Mouse (Mus musculus): ENCODE data around the gene Zfp91. TPM values are rescaled to one million over a fixed set of nuclear protein-coding genes. Genes with fewer than 3 reads are reported as not detected.

Gene Zfp91
- polyA plus RNA-seq, 2 experiments: 10.3 to 30.4 TPM

GRCm38 (mm10) chr19:12794056-12795044 is 1.6 kb downstream of the Zfp91 start:
- ATAC-seq (ENCODE audit: low FRiP score, low read depth) (peak; percentile 66), DNase-seq (ENCODE audit: low spot score) (peak; percentile 91)
- TF ChIP-seq POLR2A (IDR thresholded peaks at IDR 0.05; ENCODE audit: borderline replicate concordance, extremely low read depth, insufficient read depth, insufficient read length): 0 out of 2 replicates have a peak, but pooled peaks have one; percentile 38
- H3K27ac ChIP-seq (replicated peaks; ENCODE audit: low read depth, low read length): peak overlapping the region; percentile 99
- H3K27me3 ChIP-seq (ENCODE audit: control insufficient read depth, insufficient read depth, low read length): no peaks in the 10 kb centered on the region
- WGBS: 2% methylated on average over 32 of the region's 39 CpGs
- peak overlapping the region; percentile 65 for H3K4me2 ChIP-seq (replicated peaks; ENCODE audit: low read depth, low read length, severe bottlenecking)
- 0 out of 2 replicates have a peak, but pooled peaks cover 5% of the 10 kb centered on the region for H3K4me1 ChIP-seq (ENCODE audit: control insufficient read depth, insufficient read depth, low read length)
- no peaks in the 10 kb centered on the region for H3K9me3 ChIP-seq (ENCODE audit: control insufficient read depth, low read length)
- peak overlapping the region; percentile 99 for H3K9ac ChIP-seq (ENCODE audit: low read depth, low read length, severe bottlenecking)
- H3K36me3 ChIP-seq (ENCODE audit: control insufficient read depth, insufficient read depth, low read length): no peaks in the 10 kb centered on the region
- peak overlapping the region; percentile 94 for H3K4me3 ChIP-seq (replicated peaks; ENCODE audit: low read length)

- Histone ChIP-seq H3K27me3 (ENCODE audit: control insufficient read depth, insufficient read depth, low read length) (no peaks in the 10 kb centered on the region), H3K27ac (replicated peaks; ENCODE audit: low read depth, low read length) (no peak overlapping the region), H3K9ac (ENCODE audit: low read depth, low read length, severe bottlenecking) (no peak overlapping the region), H3K4me1 (ENCODE audit: control insufficient read depth, insufficient read depth, low read length) (0 out of 2 replicates have a peak, but pooled peaks cover 5% of the 10 kb centered on the region), H3K4me2 (replicated peaks; ENCODE audit: low read depth, low read length, severe bottlenecking) (no peak overlapping the region), H3K36me3 (ENCODE audit: control insufficient read depth, insufficient read depth, low read length) (no peaks in the 10 kb centered on the region), H3K4me3 (replicated peaks; ENCODE audit: low read length) (no peak overlapping the region), H3K9me3 (ENCODE audit: control insufficient read depth, low read length) (no peaks in the 10 kb centered on the region)
- TF ChIP-seq POLR2A (IDR thresholded peaks at IDR 0.05; ENCODE audit: borderline replicate concordance, extremely low read depth, insufficient read depth, insufficient read length): no peak
- ATAC-seq (ENCODE audit: low FRiP score, low read depth): no peak
- no peak for DNase-seq (ENCODE audit: low spot score)
These were observed 3.6 kb downstream of the Zfp91 start for GRCm38 (mm10) chr19:12792374-12792773.

- 31% methylated on average over 4 of the region's 4 CpGs for WGBS
- H3K27ac ChIP-seq (replicated peaks; ENCODE audit: low read depth, low read length): no peak overlapping the region
- H3K27me3 ChIP-seq (ENCODE audit: control insufficient read depth, insufficient read depth, low read length): no peaks in the 10 kb centered on the region
- no peak for ATAC-seq (ENCODE audit: low FRiP score, low read depth)
- H3K4me2 ChIP-seq (replicated peaks; ENCODE audit: low read depth, low read length, severe bottlenecking): no peak overlapping the region
- H3K4me3 ChIP-seq (replicated peaks; ENCODE audit: low read length): no peak overlapping the region
- H3K4me1 ChIP-seq (ENCODE audit: control insufficient read depth, insufficient read depth, low read length): no peaks in the 10 kb centered on the region
- H3K9ac ChIP-seq (ENCODE audit: low read depth, low read length, severe bottlenecking): no peak overlapping the region
- DNase-seq (ENCODE audit: low spot score): no peak
- H3K36me3 ChIP-seq (ENCODE audit: control insufficient read depth, insufficient read depth, low read length): no peaks in the 10 kb centered on the region
- no peaks in the 10 kb centered on the region for H3K9me3 ChIP-seq (ENCODE audit: control insufficient read depth, low read length)
- TF ChIP-seq POLR2A (IDR thresholded peaks at IDR 0.05; ENCODE audit: borderline replicate concordance, extremely low read depth, insufficient read depth, insufficient read length): no peak
These were observed 8.2 kb downstream of the Zfp91 start for GRCm38 (mm10) chr19:12787721-12788120.

- Histone ChIP-seq H3K4me1 (ENCODE audit: control insufficient read depth, insufficient read depth, low read length) (no peaks in the 10 kb centered on the region), H3K4me2 (replicated peaks; ENCODE audit: low read depth, low read length, severe bottlenecking) (no peak overlapping the region), H3K9ac (ENCODE audit: low read depth, low read length, severe bottlenecking) (no peak overlapping the region), H3K27me3 (ENCODE audit: control insufficient read depth, insufficient read depth, low read length) (no peaks in the 10 kb centered on the region), H3K36me3 (ENCODE audit: control insufficient read depth, insufficient read depth, low read length) (no peaks in the 10 kb centered on the region), H3K4me3 (replicated peaks; ENCODE audit: low read length) (no peak overlapping the region), H3K27ac (replicated peaks; ENCODE audit: low read depth, low read length) (no peak overlapping the region), H3K9me3 (ENCODE audit: control insufficient read depth, low read length) (no peaks in the 10 kb centered on the region)
- no peak for DNase-seq (ENCODE audit: low spot score)
- no peak for ATAC-seq (ENCODE audit: low FRiP score, low read depth)
- WGBS: 51% methylated on average over 2 of the region's 2 CpGs
- TF ChIP-seq POLR2A (IDR thresholded peaks at IDR 0.05; ENCODE audit: borderline replicate concordance, extremely low read depth, insufficient read depth, insufficient read length): no peak
These were observed 9.0 kb downstream of the Zfp91 start for GRCm38 (mm10) chr19:12786803-12787395.

- DNase-seq (ENCODE audit: low spot score) (no peak), ATAC-seq (ENCODE audit: low FRiP score, low read depth) (no peak)
- no peak overlapping the region for H3K27ac ChIP-seq (replicated peaks; ENCODE audit: low read depth, low read length)
- H3K36me3 ChIP-seq (ENCODE audit: control insufficient read depth, insufficient read depth, low read length): peaks cover 23% of the 10 kb centered on the region
- no peaks in the 10 kb centered on the region for H3K27me3 ChIP-seq (ENCODE audit: control insufficient read depth, insufficient read depth, low read length)
- no peaks in the 10 kb centered on the region for H3K4me1 ChIP-seq (ENCODE audit: control insufficient read depth, insufficient read depth, low read length)
- H3K9me3 ChIP-seq (ENCODE audit: control insufficient read depth, low read length): no peaks in the 10 kb centered on the region
- no peak for TF ChIP-seq POLR2A (IDR thresholded peaks at IDR 0.05; ENCODE audit: borderline replicate concordance, extremely low read depth, insufficient read depth, insufficient read length)
- no peak overlapping the region for H3K4me2 ChIP-seq (replicated peaks; ENCODE audit: low read depth, low read length, severe bottlenecking)
- H3K4me3 ChIP-seq (replicated peaks; ENCODE audit: low read length): no peak overlapping the region
- no peak overlapping the region for H3K9ac ChIP-seq (ENCODE audit: low read depth, low read length, severe bottlenecking)
These were observed 15.5 kb downstream of the Zfp91 start for GRCm38 (mm10) chr19:12780437-12780836.

All from limb, embryonic 14.5 days (tissue).